Mouse (Mus musculus) C2C12 (cell line): ENCODE results near the gene Cramp1l.

Experiments used
- CTCF ChIP-seq: IDR thresholded peaks from one replicate; pipeline ENCODE4 v1.5.1; 2011; ENCODE audit not compliant: control insufficient read depth, insufficient read depth, insufficient read length
- USF1 ChIP-seq: IDR thresholded peaks from one replicate; pipeline ENCODE4 v1.6.1; 2011; ENCODE audit warnings: low read depth, mild to moderate bottlenecking, control low read depth, moderate library complexity

DNA sequence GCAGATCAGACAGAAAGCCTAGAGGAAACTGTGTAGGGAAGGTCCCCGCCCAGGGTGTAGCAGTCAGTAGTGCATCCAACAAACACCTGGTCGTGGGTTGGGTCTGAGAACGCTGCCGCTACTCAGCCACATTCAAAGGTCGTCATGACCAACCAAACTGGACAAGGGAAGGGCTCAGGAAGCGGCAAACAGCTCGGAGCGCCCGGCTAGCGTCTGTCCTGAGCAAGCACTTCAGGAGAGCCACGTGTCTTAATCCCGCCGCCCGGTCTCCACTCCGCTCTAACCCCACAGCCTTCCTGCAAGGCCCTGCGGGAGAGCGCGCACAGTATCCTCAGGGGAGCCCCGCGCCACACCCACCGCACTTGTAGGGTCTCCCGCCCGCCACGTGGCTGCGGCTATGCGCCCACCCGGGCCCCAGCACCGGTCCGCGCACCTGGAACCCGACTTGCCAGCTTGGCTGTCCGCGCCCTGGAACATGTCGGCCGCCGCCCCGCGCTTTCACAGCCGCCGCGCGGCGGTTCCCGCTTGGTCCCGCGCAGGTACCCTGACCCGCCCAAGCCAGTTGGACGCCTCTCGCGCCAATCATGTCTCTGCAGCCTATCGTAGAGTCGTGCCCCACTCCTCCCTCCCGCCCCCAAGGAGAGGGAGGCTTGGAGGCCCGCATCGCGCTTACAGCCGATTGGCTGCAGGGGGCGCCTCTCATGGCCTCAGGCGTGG, 55.3 kb downstream of the Cramp1l start, which contains the start of gene Jpt2:
- TF ChIP-seq CTCF, result no peak
- no peak for TF ChIP-seq USF1
